Mouse (Mus musculus) MEL (cell line): ENCODE measurements around the gene Chek1. TPM values are rescaled to one million over a fixed set of nuclear protein-coding genes. Genes with fewer than 3 reads are reported as not detected.
A peak's percentile ranks its signal among the peaks of the same experiment; 100 is the strongest.

Experiments
- DNase-seq: peaks from one replicate; pipeline ENCODE4 v3.0.0; 2011; ENCODE audit warnings: low read depth, low spot score
- H3K27ac ChIP-seq: 2 replicates; pipeline ENCODE4 v1.5.1; 2012; ENCODE audit warnings: low read depth, mild to moderate bottlenecking, control low read depth, low read length, moderate library complexity; ENCODE audit not compliant: control insufficient read depth
- H3K27me3 ChIP-seq, 2 experiments: fragments of 150-350 bp in 1 of 2; sonication (generic) in 1 of 2; 2 replicates each; pipeline ENCODE4 v1.6.1; 2012; ENCODE audit warnings: low read length in 2 of 2, mild to moderate bottlenecking in 2 of 2, improper control_type of control experiment in 1 of 2, moderate library complexity in 1 of 2; ENCODE audit not compliant: insufficient read depth in 2 of 2, control insufficient read depth in 1 of 2
- H3K36me3 ChIP-seq, 2 experiments: 2 replicates each; pipeline ENCODE4 v1.6.1; 2012 to 2014; ENCODE audit warnings: low read length in 2 of 2, improper control_type of control experiment in 1 of 2, inconsistent platforms in 1 of 2, mild to moderate bottlenecking in 1 of 2; ENCODE audit not compliant: insufficient read depth in 2 of 2, control insufficient read depth in 1 of 2
- H3K4me1 ChIP-seq, 2 experiments: fragments of 150-350 bp in 1 of 2; sonication (generic) in 1 of 2; 2 replicates each; pipeline ENCODE4 v1.6.1; 2012; ENCODE audit warnings: low read length in 2 of 2, improper control_type of control experiment in 1 of 2, mild to moderate bottlenecking in 1 of 2; ENCODE audit not compliant: insufficient read depth in 2 of 2, control insufficient read depth in 1 of 2
- H3K4me3 ChIP-seq, 2 experiments: fragments of 150-350 bp in 1 of 2; sonication (generic) in 1 of 2; 2 replicates each; pipeline ENCODE4 v1.5.1; 2012; ENCODE audit warnings: low read depth in 2 of 2, low read length in 2 of 2, mild to moderate bottlenecking in 2 of 2, moderate library complexity in 2 of 2, control low read depth in 1 of 2, improper control_type of control experiment in 1 of 2; ENCODE audit not compliant: control insufficient read depth in 1 of 2, insufficient read depth in 1 of 2
- H3K79me2 ChIP-seq: 2 replicates; pipeline ENCODE4 v1.6.1; 2012; ENCODE audit warnings: mild to moderate bottlenecking, low read length, moderate library complexity; ENCODE audit not compliant: control insufficient read depth, poor library complexity, insufficient read depth
- H3K9ac ChIP-seq: 2 replicates; pipeline ENCODE4 v1.6.1; 2012; ENCODE audit warnings: low read depth, mild to moderate bottlenecking, control low read depth, low read length, moderate library complexity; ENCODE audit not compliant: control insufficient read depth, poor library complexity, severe bottlenecking
- H3K9me3 ChIP-seq: fragments of 150-350 bp; sonication (generic); replicated peaks from 2 replicates; pipeline ENCODE4 v1.6.1; 2012; ENCODE audit warnings: mild to moderate bottlenecking, low read length, improper control_type of control experiment, moderate library complexity; ENCODE audit not compliant: insufficient read depth
- BHLHE40 ChIP-seq: IDR thresholded peaks from 2 replicates; pipeline ENCODE4 v1.6.1; 2012; ENCODE audit warnings: low read depth, mild to moderate bottlenecking, inconsistent platforms, low read length, improper control_type of control experiment, borderline replicate concordance
- ELF1 ChIP-seq: IDR thresholded peaks from 2 replicates; pipeline ENCODE4 v1.6.1; 2014; ENCODE audit warnings: low read depth, mild to moderate bottlenecking, inconsistent platforms, low read length, improper control_type of control experiment, moderate library complexity
- GABPA ChIP-seq: IDR thresholded peaks from 2 replicates; pipeline ENCODE4 v1.6.1; 2012; ENCODE audit warnings: low read depth, mild to moderate bottlenecking, inconsistent platforms, low read length, improper control_type of control experiment, moderate library complexity
- GATA1 ChIP-seq: IDR thresholded peaks from 2 replicates; pipeline ENCODE4 v1.6.1; 2011; ENCODE audit warnings: low read depth, low read length, improper control_type of control experiment
- HCFC1 ChIP-seq: IDR thresholded peaks from 2 replicates; pipeline ENCODE4 v1.6.1; 2012; ENCODE audit warnings: low read depth, mild to moderate bottlenecking, inconsistent platforms, low read length, improper control_type of control experiment, moderate library complexity
- JUND ChIP-seq: IDR thresholded peaks from 2 replicates; pipeline ENCODE4 v1.6.1; 2011; ENCODE audit warnings: low read depth, mild to moderate bottlenecking, improper control_type of control experiment, low read length
- MAFK ChIP-seq: IDR thresholded peaks from 2 replicates; pipeline ENCODE4 v1.6.1; 2011; ENCODE audit warnings: low read depth, mild to moderate bottlenecking, low read length, improper control_type of control experiment, borderline replicate concordance
- MAZ ChIP-seq: IDR thresholded peaks from 2 replicates; pipeline ENCODE4 v1.6.1; 2012; ENCODE audit warnings: low read depth, mild to moderate bottlenecking, inconsistent platforms, low read length, improper control_type of control experiment
- MEF2A ChIP-seq: IDR thresholded peaks from 2 replicates; pipeline ENCODE4 v1.6.1; 2014; ENCODE audit warnings: low read depth, mild to moderate bottlenecking, inconsistent platforms, low read length, improper control_type of control experiment; ENCODE audit not compliant: poor library complexity, insufficient replicate concordance, severe bottlenecking; ENCODE audit errors: extremely low read depth
- MYC ChIP-seq: IDR thresholded peaks from 2 replicates; pipeline ENCODE4 v1.6.1; 2011; ENCODE audit warnings: low read depth, mild to moderate bottlenecking, low read length, improper control_type of control experiment, moderate library complexity
- NELFE ChIP-seq: IDR thresholded peaks from 2 replicates; pipeline ENCODE4 v1.6.1; 2011; ENCODE audit warnings: low read depth, low read length, improper control_type of control experiment
- NRF1 ChIP-seq: IDR thresholded peaks from 2 replicates; pipeline ENCODE4 v1.6.1; 2014; ENCODE audit warnings: low read depth, mild to moderate bottlenecking, inconsistent platforms, low read length, improper control_type of control experiment, moderate library complexity; ENCODE audit not compliant: poor library complexity, insufficient read depth, severe bottlenecking
- POLR2A ChIP-seq, 2 experiments: IDR thresholded peaks; 2 replicates each; pipeline ENCODE4 v1.6.1; 2011 to 2012; ENCODE audit warnings: low read length in 2 of 2, mild to moderate bottlenecking in 2 of 2, control low read depth in 1 of 2, improper control_type of control experiment in 1 of 2, low read depth in 1 of 2, moderate library complexity in 1 of 2; ENCODE audit not compliant: control insufficient read depth in 1 of 2, insufficient read depth in 1 of 2, poor library complexity in 1 of 2
- POLR2AphosphoS2 ChIP-seq: IDR thresholded peaks from 2 replicates; pipeline ENCODE4 v1.6.1; 2011; ENCODE audit warnings: low read length, improper control_type of control experiment
- RAD21 ChIP-seq: IDR thresholded peaks from 2 replicates; pipeline ENCODE4 v1.6.1; 2011; ENCODE audit warnings: mild to moderate bottlenecking, low read depth, low read length, improper control_type of control experiment
- TBP ChIP-seq: IDR thresholded peaks from 2 replicates; pipeline ENCODE4 v1.8.0; 2011; ENCODE audit warnings: low read depth, low read length, improper control_type of control experiment
- TCF12 ChIP-seq: IDR thresholded peaks from 2 replicates; pipeline ENCODE4 v1.6.1; 2014; ENCODE audit warnings: low read depth, mild to moderate bottlenecking, inconsistent platforms, low read length, improper control_type of control experiment, moderate library complexity
- USF2 ChIP-seq, 2 experiments: IDR thresholded peaks; 2 replicates each; pipeline ENCODE4 v1.6.1; 2011 to 2012; ENCODE audit warnings: improper control_type of control experiment in 2 of 2, low read length in 2 of 2, borderline replicate concordance in 1 of 2, inconsistent platforms in 1 of 2, low read depth in 1 of 2, mild to moderate bottlenecking in 1 of 2; ENCODE audit not compliant: insufficient read depth in 1 of 2
- ZKSCAN1 ChIP-seq: IDR thresholded peaks from 2 replicates; pipeline ENCODE4 v1.6.1; 2012; ENCODE audit warnings: low read depth, mild to moderate bottlenecking, inconsistent platforms, low read length, improper control_type of control experiment, moderate library complexity
- ZMIZ1 ChIP-seq: IDR thresholded peaks from 2 replicates; pipeline ENCODE4 v1.6.1; 2012; ENCODE audit warnings: low read depth, mild to moderate bottlenecking, inconsistent platforms, low read length, improper control_type of control experiment, moderate library complexity
- ZNF384 ChIP-seq: IDR thresholded peaks from 2 replicates; pipeline ENCODE4 v1.6.1; 2012; ENCODE audit warnings: low read depth, mild to moderate bottlenecking, inconsistent platforms, low read length, improper control_type of control experiment
- polyA plus RNA-seq, 2 experiments: library from polyadenylated mRNA; stranded (reverse) in 1 of 2; unstranded in 1 of 2; fragments of >175 nt in 1 of 2; fragments of >200 nt in 1 of 2; gene quantifications; 2 replicates each; pipeline versions ENCODE4 v1.2.1 to v1.2.4; 2012; ENCODE audit warnings: low replicate concordance in 2 of 2, low read depth in 1 of 2; ENCODE audit not compliant: insufficient read length in 2 of 2, insufficient read depth in 1 of 2, missing spikeins in 1 of 2
- total RNA-seq: library from RNA; depleted of rRNA; stranded (reverse); fragments of 300-350 nt; gene quantifications from 2 replicates; pipeline ENCODE4 v1.2.3, GENCODE M21; 2012

Chek1 gene
- total and polyA plus RNA-seq, 3 experiments = 31.1 to 33.3 TPM; not detected in 1

GRCm38 (mm10) chr9:36767203-36768143 lies 40.6 kb upstream of the Chek1 start, which contains the start of gene Stt3a (continued):
- peak; percentile 89 for TF ChIP-seq HCFC1
- TF ChIP-seq NRF1 = no peak; the same call in 1 of the 2 replicates
- peak; percentile 90; the same call in 1 of the 2 replicates for TF ChIP-seq ZMIZ1
- peak; percentile 68 to 84; a peak in 3 of 4 replicates for TF ChIP-seq POLR2A (IDR thresholded peaks at IDR 0.05; ENCODE audit: control insufficient read depth in 1 of 2, insufficient read depth in 1 of 2, low read depth in 1 of 2, low read length in 2 of 2, poor library complexity in 1 of 2)
- peak; percentile 81 for TF ChIP-seq NELFE
- peak; percentile 84 for TF ChIP-seq POLR2AphosphoS2
- no peak for TF ChIP-seq RAD21
- peak; percentile 63 for TF ChIP-seq TBP
- TF ChIP-seq ZKSCAN1 = no peak
- no peak for TF ChIP-seq GABPA
- no peak for TF ChIP-seq JUND
- peak; percentile 94 for TF ChIP-seq ELF1
- no peak for TF ChIP-seq BHLHE40
- no peak for TF ChIP-seq MAZ
- no peak for TF ChIP-seq MEF2A
- peak; percentile 49 for TF ChIP-seq TCF12
- TF ChIP-seq ZNF384 = no peak
- no peak for TF ChIP-seq MAFK
- peak in 1 of 2 experiments; percentile 84; a peak in 2 of 4 replicates for TF ChIP-seq USF2 (IDR thresholded peaks at IDR 0.05; ENCODE audit: borderline replicate concordance in 1 of 2, insufficient read depth in 1 of 2, low read depth in 1 of 2, low read length in 2 of 2)
- TF ChIP-seq MYC = peak; percentile 90

DNA sequence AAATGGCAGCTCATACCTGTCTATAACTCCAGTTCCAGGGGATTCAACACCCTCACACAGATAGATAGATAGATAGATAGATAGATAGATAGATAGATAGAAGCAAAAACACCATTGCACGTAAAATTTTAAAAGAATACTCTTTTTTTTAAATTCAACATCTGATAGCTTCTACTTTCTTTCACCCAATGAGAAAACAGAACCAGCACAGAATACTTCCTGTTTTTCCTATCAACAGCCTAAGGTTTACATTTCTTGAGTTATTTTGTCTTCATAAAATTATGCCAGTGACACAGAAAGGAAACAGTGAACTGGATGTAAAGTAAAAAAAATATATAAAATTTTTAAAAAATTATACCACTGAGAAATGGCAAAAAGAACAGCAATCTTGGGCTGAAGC lies 37.5 kb upstream of the Chek1 start:
- no peak overlapping the region for H3K27ac ChIP-seq
- H3K27me3 ChIP-seq = no peaks in the 10 kb centered on the region
- peak; percentile 56 for TF ChIP-seq GATA1
- TF ChIP-seq ZKSCAN1 = no peak
- TF ChIP-seq ELF1 = 0 out of 2 replicates have a peak, but pooled peaks have one; percentile 32
- no peak for TF ChIP-seq MYC
- TF ChIP-seq ZNF384 = peak; percentile 77
- TF ChIP-seq, all 39 proteins: peak for 3
- Histone ChIP-seq H3K36me3 (peaks cover 25 to 30% of the 10 kb centered on the region in 2 experiments), H3K9ac (no peak overlapping the region), H3K9me3 (no peaks in the 10 kb centered on the region), H3K79me2 (peaks cover 28% of the 10 kb centered on the region), H3K4me3 (no peak overlapping the region), H3K4me1 (peaks cover 6% of the 10 kb centered on the region in 2 experiments; a peak in 3 of 4 replicates)
- DNase-seq = peak; percentile 49
